Comparison of ENCODE assay signal across 14 mouse cellular contexts in genomic region chr7:80816641-80817040, GRCm38 (mm10).
"Had no signal": no experiment of that assay in that cellular context is flagged by ENCODE, and none has a peak within 500 bp of the region (broad histone marks: within the 10 kb centered on the region; RNA-seq: fewer than 3 reads in every experiment).

No protein-coding gene starts in this region.

- H3K4me3 ChIP-seq: lung, embryonic 15.5 days; midbrain, embryonic 10.5 days; midbrain, embryonic 12.5 days; neural tube, embryonic 12.5 days; stomach, embryonic 15.5 days had no signal

- H3K4me1 ChIP-seq: lung, embryonic 15.5 days; midbrain, embryonic 10.5 days; midbrain, embryonic 12.5 days; neural tube, embryonic 12.5 days; stomach, embryonic 15.5 days had no signal

- H3K9me3 ChIP-seq: lung, embryonic 15.5 days; midbrain, embryonic 10.5 days; midbrain, embryonic 12.5 days; neural tube, embryonic 12.5 days; stomach, embryonic 15.5 days had no signal

- H3K4me2 ChIP-seq: lung, embryonic 15.5 days; midbrain, embryonic 12.5 days; neural tube, embryonic 12.5 days; stomach, embryonic 15.5 days had no signal

- H3K9ac ChIP-seq: lung, embryonic 15.5 days; midbrain, embryonic 12.5 days; neural tube, embryonic 12.5 days; stomach, embryonic 15.5 days had no signal

- H3K27ac ChIP-seq: lung, embryonic 15.5 days; midbrain, embryonic 10.5 days; midbrain, embryonic 12.5 days; neural tube, embryonic 12.5 days; stomach, embryonic 15.5 days; stomach, postnatal 0 days had no signal

- ATAC-seq: midbrain, embryonic 16.5 days had no signal

- H3K36me3 ChIP-seq: lung, embryonic 15.5 days; midbrain, embryonic 10.5 days; midbrain, embryonic 12.5 days; neural tube, embryonic 12.5 days; stomach, embryonic 15.5 days had no signal

- DNase-seq: lung, adult 18-20 months; lung, postnatal 10 days; lung, postnatal 4 days; midbrain, embryonic 14.5 days; right cerebral cortex, postnatal 14 days; thymus, adult 2 months; thymus, postnatal 25 days had no signal

- H3K27me3 ChIP-seq: lung, embryonic 15.5 days; midbrain, embryonic 12.5 days; neural tube, embryonic 12.5 days; stomach, embryonic 15.5 days had no signal
